Mouse (Mus musculus) kidney, adult 2 months (tissue): ENCODE data around the gene Taf7l.

ENCODE experiments used
- CTCF ChIP-seq: fragments of 200-500 bp; conservative IDR thresholded peaks from 2 replicates; pipeline ENCODE4 v1.5.1; 2011; ENCODE audit warnings: low read depth, mild to moderate bottlenecking, control low read depth, low read length, moderate library complexity, mixed read lengths; ENCODE audit not compliant: insufficient read depth, insufficient read length
- POLR2A ChIP-seq: fragments of 200-500 bp; IDR thresholded peaks from one replicate; pipeline ENCODE4 v1.6.1; 2011; ENCODE audit warnings: low read depth, low read length, control low read depth

GRCm38 (mm10) chrX:134425798-134426197, 50.5 kb downstream of the Taf7l start:
- TF ChIP-seq CTCF: no peak
- TF ChIP-seq POLR2A: no peak
